Mouse (Mus musculus) bone marrow macrophage, adult 2 months (primary cell): ENCODE results near the gene Grwd1.

ENCODE experiments used
- CTCF ChIP-seq: IDR thresholded peaks from 2 replicates; pipeline ENCODE4 v1.5.1; 2012; ENCODE audit warnings: low read depth, mild to moderate bottlenecking, low read length, moderate library complexity
- POLR2A ChIP-seq: IDR thresholded peaks from 2 replicates; pipeline ENCODE4 v1.6.1; 2012; ENCODE audit warnings: mild to moderate bottlenecking, low read depth, low read length, borderline replicate concordance

GRCm38 (mm10) chr7:45826631-45827030 is 4.1 kb downstream of the Grwd1 start:
- TF ChIP-seq POLR2A (no peak), CTCF (no peak)
